In genomic region chr4:148150953-148151266, GRCm38 (mm10) we compare ENCODE assay signal across 8 mouse cellular contexts. TPM values are rescaled to one million over a fixed set of nuclear protein-coding genes. Genes with fewer than 3 reads are reported as not detected.
DNase-seq lines count a peak whose midpoint lies in the region; ATAC-seq and TF ChIP-seq lines count a peak whose summit lies in the region.

No protein-coding gene starts in this region.

- H3K9me3 ChIP-seq in heart, postnatal 0 days (replicated peaks; ENCODE audit: control insufficient read depth, low read length): no peaks in the 10 kb centered on the region
- H3K9me3 ChIP-seq in hindbrain, embryonic 13.5 days: no peaks in the 10 kb centered on the region
- H3K9me3 ChIP-seq in midbrain, embryonic 11.5 days (ENCODE audit: control insufficient read depth, low read length): no peaks in the 10 kb centered on the region

- no peaks in the 10 kb centered on the region for H3K27me3 ChIP-seq in heart, postnatal 0 days (ENCODE audit: control insufficient read depth, insufficient read depth, low read length)
- H3K27me3 ChIP-seq in hindbrain, embryonic 13.5 days: no peaks in the 10 kb centered on the region
- H3K27me3 ChIP-seq in midbrain, embryonic 11.5 days (ENCODE audit: control insufficient read depth, insufficient read depth, low read length): no peaks in the 10 kb centered on the region

- intact Hi-C loops in heart, postnatal 10 days (cut with DNase I): loop anchor here (1.0 kb wide), 1 partner anchor 11 kb away; no protein-coding TSS in a partner anchor

- no peaks in the 10 kb centered on the region for H3K4me1 ChIP-seq in heart, postnatal 0 days (ENCODE audit: control insufficient read depth, insufficient read depth)
- H3K4me1 ChIP-seq in bone marrow macrophage, adult 2 months (ENCODE audit: control insufficient read depth, insufficient read depth, low read length): peaks cover 7% of the 10 kb centered on the region
- peaks cover 13% of the 10 kb centered on the region for H3K4me1 ChIP-seq in hindbrain, embryonic 13.5 days (replicated peaks)
- peaks cover 7% of the 10 kb centered on the region for H3K4me1 ChIP-seq in midbrain, embryonic 11.5 days (ENCODE audit: control insufficient read depth, insufficient read depth, low read length)

- peak overlapping the region; percentile 81 for H3K4me3 ChIP-seq in heart, postnatal 0 days (ENCODE audit: low read depth, low read length)
- H3K4me3 ChIP-seq in bone marrow macrophage, adult 2 months (ENCODE audit: insufficient read depth, low read length): peak overlapping the region; percentile 76
- H3K4me3 ChIP-seq in hindbrain, embryonic 13.5 days: peak overlapping the region; percentile 56
- H3K4me3 ChIP-seq in midbrain, embryonic 11.5 days (ENCODE audit: low read depth, low read length): peak overlapping the region; percentile 45

- ATAC-seq in heart, postnatal 0 days (ENCODE audit: insufficient read depth, low read depth): no peak
- ATAC-seq in hindbrain, embryonic 13.5 days (ENCODE audit: low FRiP score): no peak
- ATAC-seq in midbrain, embryonic 11.5 days (ENCODE audit: low FRiP score): no peak

- TF ChIP-seq POLR2A in bone marrow macrophage, adult 2 months (IDR thresholded peaks at IDR 0.05; ENCODE audit: borderline replicate concordance, low read depth, low read length): no peak

- 37% methylated on average over 3 of the region's 3 CpGs for WGBS in heart, postnatal 0 days
- WGBS in hindbrain, embryonic 13.5 days: 51% methylated on average over 3 of the region's 3 CpGs
- WGBS in midbrain, embryonic 11.5 days: 68% methylated on average over 3 of the region's 3 CpGs

- H3K27ac ChIP-seq in heart, postnatal 0 days (ENCODE audit: low read depth): peak overlapping the region; percentile 96
- no peak overlapping the region for H3K27ac ChIP-seq in bone marrow macrophage, adult 2 months (ENCODE audit: insufficient read depth, low read depth, low read length)
- peak overlapping the region; percentile 95 for H3K27ac ChIP-seq in hindbrain, embryonic 13.5 days
- no peak overlapping the region for H3K27ac ChIP-seq in midbrain, embryonic 11.5 days (ENCODE audit: low read depth, low read length)

- TF ChIP-seq CTCF in heart, postnatal 0 days (IDR thresholded peaks at IDR 0.05; ENCODE audit: low read depth): no peak
- TF ChIP-seq CTCF in bone marrow macrophage, adult 2 months (IDR thresholded peaks at IDR 0.05; ENCODE audit: low read depth, low read length): no peak

- no peak for DNase-seq in heart, postnatal 0 days (ENCODE audit: low spot score)
- no peak for DNase-seq in heart, postnatal 10 days
- DNase-seq in midbrain, embryonic 11.5 days (ENCODE audit: low spot score, missing footprints): no peak
- no peak for DNase-seq in frontal cortex, postnatal 14 days (ENCODE audit: low spot score in 2 of 2)
- DNase-seq in MN1 (ENCODE audit: low spot score): no peak
- no peak for DNase-seq in thymus, postnatal 0 days (ENCODE audit: low spot score)

- TF ChIP-seq EP300 in heart, postnatal 0 days (IDR thresholded peaks at IDR 0.05; ENCODE audit: low read depth): no peak

- H3K9ac ChIP-seq in heart, postnatal 0 days (replicated peaks; ENCODE audit: low read depth, low read length): peak overlapping the region; percentile 83; the same call in 1 of the 2 replicates
- peak overlapping the region; percentile 88 for H3K9ac ChIP-seq in hindbrain, embryonic 13.5 days
- peak overlapping the region; percentile 78 for H3K9ac ChIP-seq in midbrain, embryonic 11.5 days (ENCODE audit: low read length)

- peak overlapping the region; percentile 96 for H3K4me2 ChIP-seq in heart, postnatal 0 days (ENCODE audit: low read depth, low read length)
- peak overlapping the region; percentile 86 for H3K4me2 ChIP-seq in hindbrain, embryonic 13.5 days
- peak overlapping the region; percentile 98 for H3K4me2 ChIP-seq in midbrain, embryonic 11.5 days

- H3K36me3 ChIP-seq in heart, postnatal 0 days (replicated peaks; ENCODE audit: control insufficient read depth, insufficient read depth, low read length): peaks cover 30% of the 10 kb centered on the region
- H3K36me3 ChIP-seq in hindbrain, embryonic 13.5 days: peaks cover 54% of the 10 kb centered on the region
- H3K36me3 ChIP-seq in midbrain, embryonic 11.5 days (ENCODE audit: control insufficient read depth, insufficient read depth, low read length): peaks cover 5% of the 10 kb centered on the region; the same call in 1 of the 2 replicates

RNA-seq across cellular contexts. Expression of gene Fbxo6, which starts 1.0 kb away (rescaled TPM):
- total RNA-seq in heart, postnatal 0 days (2014; rRNA removed; ENCODE audit: low replicate concordance): 84.6 and 86.0 TPM in 2 replicates
- polyA plus RNA-seq in heart, postnatal 0 days (2015; fragmentation: Nextera tagmentation; extraction: Ambion mirVana): 31.6 and 35.4 TPM in 2 replicates
- total RNA-seq in heart, postnatal 10 days (2021): 10 to 100 TPM; 26.4 to 26.9 TPM
- 34.9 and 37.8 TPM in 2 replicates for polyA plus RNA-seq in bone marrow macrophage, adult 2 months (2012; ENCODE audit: insufficient read depth, insufficient read length, missing spikeins)
- polyA plus RNA-seq in hindbrain, embryonic 13.5 days (2015; fragmentation: Nextera tagmentation; extraction: Ambion mirVana): 15.7 and 16.0 TPM in 2 replicates
- polyA plus RNA-seq in midbrain, embryonic 11.5 days (2014; fragmentation: Nextera tagmentation; extraction: Ambion mirVana): 13.1 and 14.2 TPM in 2 replicates
- polyA plus RNA-seq in thymus, postnatal 0 days (2015; fragmentation: Nextera tagmentation; extraction: Ambion mirVana): 36.2 and 37.7 TPM in 2 replicates

RNA-seq across cellular contexts. Expression of gene Fbxo44, which starts 9.4 kb away (rescaled TPM):
- 77.4 and 88.4 TPM in 2 replicates for total RNA-seq in heart, postnatal 0 days (2014; rRNA removed; ENCODE audit: low replicate concordance)
- 32.1 and 35.6 TPM in 2 replicates for polyA plus RNA-seq in heart, postnatal 0 days (2015; fragmentation: Nextera tagmentation; extraction: Ambion mirVana)
- total RNA-seq in heart, postnatal 10 days (2021): 10 to 100 TPM; 11.2 to 11.8 TPM
- polyA plus RNA-seq in bone marrow macrophage, adult 2 months (2012; ENCODE audit: insufficient read depth, insufficient read length, missing spikeins): 5.9 and 8.3 TPM in 2 replicates
- 91.2 and 98.2 TPM in 2 replicates for polyA plus RNA-seq in hindbrain, embryonic 13.5 days (2015; fragmentation: Nextera tagmentation; extraction: Ambion mirVana)
- 65.3 and 71.4 TPM in 2 replicates for polyA plus RNA-seq in midbrain, embryonic 11.5 days (2014; fragmentation: Nextera tagmentation; extraction: Ambion mirVana)
- polyA plus RNA-seq in thymus, postnatal 0 days (2015; fragmentation: Nextera tagmentation; extraction: Ambion mirVana): 10.2 and 10.9 TPM in 2 replicates

RNA-seq across cellular contexts. Expression of gene Fbxo2, which starts 9.5 kb away (rescaled TPM):
- total RNA-seq in heart, postnatal 0 days (2014; rRNA removed; ENCODE audit: low replicate concordance): not detected in 2 replicates
- polyA plus RNA-seq in heart, postnatal 0 days (2015; fragmentation: Nextera tagmentation; extraction: Ambion mirVana): 0.11 and 0.12 TPM in 2 replicates
- not detected for total RNA-seq in heart, postnatal 10 days (2021)
- 0.43 TPM in 1 of 2 replicates, not detected in the other for polyA plus RNA-seq in bone marrow macrophage, adult 2 months (2012; ENCODE audit: insufficient read depth, insufficient read length, missing spikeins)
- 5.3 and 7.1 TPM in 2 replicates for polyA plus RNA-seq in hindbrain, embryonic 13.5 days (2015; fragmentation: Nextera tagmentation; extraction: Ambion mirVana)
- polyA plus RNA-seq in midbrain, embryonic 11.5 days (2014; fragmentation: Nextera tagmentation; extraction: Ambion mirVana): 0.58 and 1.1 TPM in 2 replicates
- polyA plus RNA-seq in thymus, postnatal 0 days (2015; fragmentation: Nextera tagmentation; extraction: Ambion mirVana): 0.71 and 1.1 TPM in 2 replicates

RNA-seq across cellular contexts. Expression of gene Draxin, which starts 20.4 kb away (rescaled TPM):
- total RNA-seq in heart, postnatal 0 days (2014; rRNA removed; ENCODE audit: low replicate concordance): not detected in 2 replicates
- polyA plus RNA-seq in heart, postnatal 0 days (2015; fragmentation: Nextera tagmentation; extraction: Ambion mirVana): 0.01 and 0.03 TPM in 2 replicates
- not detected for total RNA-seq in heart, postnatal 10 days (2021)
- 0.20 TPM in 1 of 2 replicates, not detected in the other for polyA plus RNA-seq in bone marrow macrophage, adult 2 months (2012; ENCODE audit: insufficient read depth, insufficient read length, missing spikeins)
- 17.2 and 20.9 TPM in 2 replicates for polyA plus RNA-seq in hindbrain, embryonic 13.5 days (2015; fragmentation: Nextera tagmentation; extraction: Ambion mirVana)
- polyA plus RNA-seq in midbrain, embryonic 11.5 days (2014; fragmentation: Nextera tagmentation; extraction: Ambion mirVana): 11.5 and 12.7 TPM in 2 replicates
- polyA plus RNA-seq in thymus, postnatal 0 days (2015; fragmentation: Nextera tagmentation; extraction: Ambion mirVana): not detected in 2 replicates

RNA-seq across cellular contexts. Expression of gene Mad2l2, which starts 20.7 kb away (rescaled TPM):
- 6.1 and 6.7 TPM in 2 replicates for total RNA-seq in heart, postnatal 0 days (2014; rRNA removed; ENCODE audit: low replicate concordance)
- 36.2 and 40.1 TPM in 2 replicates for polyA plus RNA-seq in heart, postnatal 0 days (2015; fragmentation: Nextera tagmentation; extraction: Ambion mirVana)
- 10 to 100 TPM; 12.5 to 15.1 TPM for total RNA-seq in heart, postnatal 10 days (2021)
- polyA plus RNA-seq in bone marrow macrophage, adult 2 months (2012; ENCODE audit: insufficient read depth, insufficient read length, missing spikeins): 30.5 and 30.6 TPM in 2 replicates
- polyA plus RNA-seq in hindbrain, embryonic 13.5 days (2015; fragmentation: Nextera tagmentation; extraction: Ambion mirVana): 118 and 127 TPM in 2 replicates
- polyA plus RNA-seq in midbrain, embryonic 11.5 days (2014; fragmentation: Nextera tagmentation; extraction: Ambion mirVana): 82.7 and 83.6 TPM in 2 replicates
- 42.1 and 46.1 TPM in 2 replicates for polyA plus RNA-seq in thymus, postnatal 0 days (2015; fragmentation: Nextera tagmentation; extraction: Ambion mirVana)

Comparison
In these comparisons a context has a peak if more than half of its experiments do, and no peak if none do; other contexts are left out.
1. H3K27ac ChIP-seq: peak in heart, postnatal 0 days (single experiment) and hindbrain, embryonic 13.5 days (single experiment); none in bone marrow macrophage, adult 2 months (single experiment) and midbrain, embryonic 11.5 days (single experiment).
2. Peak in every context shown above with its lines, with median percentiles within 50 percentile points of each other: H3K4me2 ChIP-seq, H3K4me3 ChIP-seq and H3K9ac ChIP-seq.